Mouse (Mus musculus) C2C12 (cell line): ENCODE data around the gene Zfp683. TPM values are rescaled to one million over a fixed set of nuclear protein-coding genes. Genes with fewer than 3 reads are reported as not detected.

ENCODE experiments used
- H3K27me3 ChIP-seq: one replicate; pipeline ENCODE4 v1.6.1; 2011; ENCODE audit not compliant: control insufficient read depth, insufficient read depth, insufficient read length
- H3K36me3 ChIP-seq: one replicate; pipeline ENCODE4 v1.6.1; 2011; ENCODE audit not compliant: control insufficient read depth, insufficient read depth
- H3K4me3 ChIP-seq: one replicate; pipeline ENCODE4 v1.5.1; 2011; ENCODE audit warnings: mild to moderate bottlenecking, control low read depth; ENCODE audit not compliant: poor library complexity, insufficient read depth, severe bottlenecking
- H3K79me2 ChIP-seq: one replicate; pipeline ENCODE4 v1.6.1; 2011; ENCODE audit not compliant: control insufficient read depth, insufficient read depth
- H3K79me3 ChIP-seq: one replicate; pipeline ENCODE4 v1.6.1; 2011; ENCODE audit warnings: low read depth, control low read depth
- H3ac ChIP-seq: one replicate; pipeline ENCODE3; 2011; ENCODE audit warnings: low read depth; ENCODE audit not compliant: control insufficient read depth, insufficient read length
- CEBPB ChIP-seq: IDR thresholded peaks from one replicate; pipeline ENCODE4 v1.6.1; 2011; ENCODE audit warnings: low read depth, mild to moderate bottlenecking, control low read depth, moderate library complexity
- CTCF ChIP-seq: IDR thresholded peaks from one replicate; pipeline ENCODE4 v1.5.1; 2011; ENCODE audit not compliant: control insufficient read depth, insufficient read depth, insufficient read length
- FOSL1 ChIP-seq: IDR thresholded peaks from one replicate; pipeline ENCODE4 v1.8.0; 2011; ENCODE audit warnings: mild to moderate bottlenecking, low read length; ENCODE audit not compliant: poor library complexity, insufficient read depth, severe bottlenecking
- MAX ChIP-seq: IDR thresholded peaks from one replicate; pipeline ENCODE4 v1.6.1; 2011; ENCODE audit warnings: mild to moderate bottlenecking, control low read depth
- MYOD1 ChIP-seq: IDR thresholded peaks from one replicate; pipeline ENCODE4 v1.6.1; 2011; ENCODE audit warnings: low read depth; ENCODE audit not compliant: control insufficient read depth, insufficient read length
- MYOG ChIP-seq: IDR thresholded peaks from one replicate; pipeline ENCODE4 v1.6.1; 2011; ENCODE audit not compliant: control insufficient read depth, insufficient read length; ENCODE audit errors: extremely low read depth
- USF1 ChIP-seq: IDR thresholded peaks from one replicate; pipeline ENCODE4 v1.6.1; 2011; ENCODE audit warnings: low read depth, mild to moderate bottlenecking, control low read depth, moderate library complexity
- long read RNA-seq, 2 experiments: library from polyadenylated mRNA; unstranded; transcript quantifications; one replicate each; pipeline ENCODE4 v2.0.0; 2019 to 2020
- polyA plus RNA-seq: library from polyadenylated mRNA; unstranded; fragments of >200 nt; fragmentation: generic; extraction: Trizol; gene quantifications from one replicate; pipeline ENCODE4 v1.2.1, GENCODE M21; 2012; ENCODE audit warnings: missing spikeins

Gene Zfp683
- polyA plus RNA-seq: not detected
- long read RNA-seq, experiment 1: 0 reads
- long read RNA-seq, experiment 2: 0 reads

DNA sequence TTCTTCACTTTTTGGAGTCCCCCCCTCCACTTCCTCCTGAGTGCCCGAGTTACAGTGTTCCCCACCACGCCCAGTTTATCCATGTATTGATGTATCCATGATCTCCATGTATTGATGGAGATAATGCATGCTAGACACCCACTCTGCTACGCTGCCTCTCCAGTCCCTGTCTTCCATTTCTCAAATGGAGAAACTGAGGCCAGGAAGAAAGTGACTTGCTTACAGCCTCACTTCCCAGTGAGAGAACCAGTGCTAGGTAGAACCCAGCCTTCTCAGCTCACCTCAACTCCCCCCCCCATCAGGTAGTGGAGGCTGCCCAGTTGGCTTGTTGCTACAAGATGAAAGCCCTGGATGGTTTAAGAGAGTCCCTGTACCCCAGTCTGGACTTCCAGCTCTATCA, at the start of gene Zfp683:
Gene Zfp683 (plus strand): TSS at position 301 of the 400 bp plus-strand sequence.
- Histone ChIP-seq H3ac (no peak within 1 kb of the TSS), H3K27me3 (peaks cover 41% of the 10 kb centered on the region), H3K79me2 (no peaks in the 10 kb centered on the region), H3K36me3 (no peaks in the 10 kb centered on the region), H3K79me3 (no peaks in the 10 kb centered on the region), H3K4me3 (no peak within 1 kb of the TSS)
- no peak for TF ChIP-seq CEBPB
- no peak for TF ChIP-seq MAX

DNA sequence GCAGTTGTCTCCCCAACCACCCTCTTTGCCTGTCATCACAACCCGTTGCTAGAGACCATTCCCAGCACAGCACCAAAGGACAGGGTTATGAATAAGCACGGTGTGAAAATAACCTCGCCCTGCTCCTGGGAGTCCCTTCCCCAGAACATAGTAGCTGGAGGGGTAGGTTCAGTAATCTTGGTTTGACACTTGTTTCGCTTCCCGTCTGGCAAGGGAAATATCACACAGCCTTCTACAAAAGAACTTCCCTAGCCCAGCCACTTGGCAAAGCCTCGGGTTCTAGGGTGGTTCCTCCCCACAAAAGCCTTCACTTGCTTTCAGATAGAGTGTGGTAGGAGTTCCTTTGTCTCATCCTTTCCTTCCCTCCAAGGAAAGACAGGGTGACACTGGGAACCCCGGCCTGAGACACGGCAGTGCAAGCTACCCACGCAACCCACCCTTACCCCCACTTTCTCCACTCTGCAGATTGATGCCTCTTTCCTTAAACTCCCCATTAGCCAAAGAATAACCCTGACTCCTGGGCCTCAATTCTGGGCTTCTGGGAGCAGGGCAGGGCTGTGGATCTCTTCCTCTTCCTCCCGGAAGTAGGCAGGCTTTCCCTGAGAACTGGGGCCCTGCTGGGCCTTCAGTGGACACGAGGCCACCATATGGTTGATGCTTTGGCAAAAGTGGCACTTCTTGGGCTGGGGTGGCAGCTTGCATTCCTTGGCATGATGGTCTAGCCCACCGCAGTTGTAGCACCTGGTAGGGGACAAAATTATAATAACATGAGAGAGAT, 47.9 kb upstream of the Zfp683 start:
- TF ChIP-seq CEBPB: no peak
- TF ChIP-seq FOSL1: no peak
- Histone ChIP-seq H3K79me3 (no peaks in the 10 kb centered on the region), H3ac (no peak overlapping the region), H3K27me3 (peaks cover 27% of the 10 kb centered on the region), H3K4me3 (no peak overlapping the region), H3K79me2 (no peaks in the 10 kb centered on the region), H3K36me3 (no peaks in the 10 kb centered on the region)

DNA sequence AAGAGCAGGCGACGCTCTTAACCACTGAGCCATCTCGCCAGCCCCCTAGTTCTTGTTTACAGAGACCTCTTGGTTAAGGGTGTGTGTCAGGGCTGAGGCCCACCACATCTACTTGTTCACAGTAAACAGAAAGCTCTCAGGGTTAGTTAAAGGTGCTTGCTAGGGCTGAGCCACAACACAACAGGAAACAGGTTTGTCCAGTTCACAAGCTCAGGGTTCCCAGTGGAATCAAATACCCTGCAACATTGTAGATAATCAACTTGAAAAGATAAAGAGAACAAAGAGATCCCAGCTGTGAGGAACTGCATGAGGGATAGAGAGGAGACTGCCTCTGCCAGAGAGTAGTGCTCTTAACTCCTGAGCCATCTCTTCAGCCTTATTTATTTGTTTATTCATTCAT, 46.8 kb upstream of the Zfp683 start:
- Histone ChIP-seq H3K36me3 (no peaks in the 10 kb centered on the region), H3K79me2 (no peaks in the 10 kb centered on the region), H3K79me3 (no peaks in the 10 kb centered on the region), H3K27me3 (peaks cover 28% of the 10 kb centered on the region), H3K4me3 (no peak overlapping the region), H3ac (no peak overlapping the region)
- no peak for TF ChIP-seq USF1
- no peak for TF ChIP-seq CEBPB
- no peak for TF ChIP-seq FOSL1
- TF ChIP-seq MYOG: no peak
- TF ChIP-seq MAX: no peak
- TF ChIP-seq MYOD1: no peak
- TF ChIP-seq CTCF: no peak

DNA sequence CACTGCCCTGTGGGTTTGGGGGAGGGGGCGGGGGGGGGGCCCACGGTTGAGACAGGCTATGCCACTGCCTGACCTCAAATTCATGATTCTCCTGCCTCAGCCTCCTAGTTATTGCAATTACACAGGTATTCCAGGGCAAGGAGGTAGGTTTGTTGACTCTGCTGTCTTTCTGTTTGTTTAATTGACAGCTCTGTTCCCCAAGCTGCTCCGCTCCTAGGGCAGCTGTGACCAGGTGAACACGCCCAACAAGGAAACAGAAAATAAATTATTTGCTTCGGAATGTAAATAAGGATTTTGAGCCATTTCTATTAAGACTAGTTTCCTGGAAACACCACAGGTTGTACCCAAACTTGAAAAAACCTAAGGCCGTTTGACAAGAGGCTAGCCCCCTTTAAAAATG, 43.9 kb upstream of the Zfp683 start:
- no peak overlapping the region for H3ac ChIP-seq
- H3K79me3 ChIP-seq: no peaks in the 10 kb centered on the region
- H3K79me2 ChIP-seq: no peaks in the 10 kb centered on the region
- TF ChIP-seq FOSL1 (no peak), CTCF (no peak), CEBPB (no peak), USF1 (no peak), MYOG (no peak), MAX (no peak), MYOD1 (no peak)
- no peaks in the 10 kb centered on the region for H3K36me3 ChIP-seq
- no peak overlapping the region for H3K4me3 ChIP-seq
- H3K27me3 ChIP-seq: peaks cover 41% of the 10 kb centered on the region

DNA sequence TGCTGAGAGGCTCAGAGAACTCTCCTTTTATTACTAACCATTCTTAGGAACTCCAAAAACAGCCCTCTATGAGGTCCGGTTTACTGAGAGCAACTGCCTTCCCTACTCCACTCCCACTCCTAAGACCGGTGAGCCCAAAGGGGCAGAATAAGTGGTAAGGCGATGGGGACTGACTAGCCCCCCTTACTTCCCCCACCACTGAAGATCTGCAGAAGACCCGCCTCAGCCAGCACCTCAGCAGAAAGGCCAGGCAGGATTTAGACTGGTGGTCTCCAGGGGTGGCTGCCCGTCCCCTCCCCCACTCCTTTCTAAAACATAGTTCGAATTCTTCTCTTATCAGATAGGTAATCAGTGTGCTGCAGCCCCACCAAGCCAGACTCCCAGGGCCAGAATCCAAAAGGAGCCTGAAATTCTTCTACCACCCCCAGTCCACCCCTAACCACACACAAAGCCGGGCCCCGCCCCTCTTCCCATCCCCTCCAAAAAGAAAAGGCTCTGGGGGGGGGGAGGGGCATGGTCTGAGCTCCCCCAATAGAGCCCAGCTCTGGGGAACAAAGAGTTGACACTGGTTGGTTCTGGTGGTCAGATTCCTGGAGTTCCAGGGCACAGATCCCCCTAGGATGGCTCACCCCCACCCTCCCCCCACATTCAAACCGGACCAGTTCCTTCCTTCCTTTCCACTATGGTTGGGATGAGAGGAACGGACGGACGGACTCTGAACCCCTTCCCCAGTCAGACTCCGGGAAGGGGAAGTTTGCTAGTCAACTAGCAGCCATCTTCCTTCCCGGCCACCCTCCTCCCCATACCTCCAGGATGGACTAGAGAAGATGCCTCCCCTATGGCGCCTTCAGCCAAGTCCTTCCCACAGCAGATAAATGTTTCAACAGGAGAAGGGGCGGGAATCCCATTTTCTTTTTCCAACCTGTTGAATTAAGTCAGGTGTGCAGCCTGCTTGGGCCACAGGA, 41.9 kb upstream of the Zfp683 start:
- TF ChIP-seq MYOD1 (no peak), MYOG (no peak), MAX (no peak), CEBPB (no peak), CTCF (no peak), USF1 (no peak), FOSL1 (no peak)
- H3K4me3 ChIP-seq: no peak overlapping the region
- H3K79me3 ChIP-seq: no peaks in the 10 kb centered on the region
- no peak overlapping the region for H3ac ChIP-seq
- no peaks in the 10 kb centered on the region for H3K79me2 ChIP-seq
- no peaks in the 10 kb centered on the region for H3K36me3 ChIP-seq
- peaks cover 40% of the 10 kb centered on the region for H3K27me3 ChIP-seq

DNA sequence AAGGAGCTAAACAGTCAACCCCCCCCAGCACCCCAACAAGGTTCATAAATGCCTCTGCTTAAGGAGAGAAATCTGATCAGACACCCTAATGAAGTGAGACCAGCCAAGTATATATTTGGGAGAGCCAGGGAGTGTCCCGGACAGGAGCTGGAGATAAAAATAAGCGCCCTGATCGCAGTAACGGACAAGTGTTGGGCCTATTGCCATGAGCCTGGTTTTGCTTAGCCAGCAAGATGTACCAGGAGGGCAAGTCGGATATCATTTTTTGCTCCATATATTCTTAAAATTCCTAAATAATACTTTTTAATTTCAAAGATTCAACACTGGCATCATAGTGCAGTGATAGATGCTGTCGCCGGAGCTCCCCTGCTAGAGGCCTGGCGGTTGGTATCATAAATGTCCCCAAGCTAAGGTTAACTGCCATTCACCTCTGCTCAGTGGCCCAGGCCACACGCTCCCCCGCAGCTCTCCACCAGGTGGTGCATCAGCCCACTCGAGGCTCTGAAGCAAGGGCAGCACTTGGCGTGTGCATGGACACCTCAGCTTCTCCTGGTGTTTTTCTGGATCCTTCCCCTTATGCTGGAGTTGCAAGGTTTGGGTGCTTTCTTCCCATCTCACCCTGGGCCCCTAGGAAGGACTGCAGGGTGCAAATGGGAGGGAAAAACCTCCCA, 40.6 kb upstream of the Zfp683 start:
- no peak overlapping the region for H3K4me3 ChIP-seq
- H3ac ChIP-seq: no peak overlapping the region
- peaks cover 49% of the 10 kb centered on the region for H3K27me3 ChIP-seq
- no peaks in the 10 kb centered on the region for H3K79me3 ChIP-seq
- H3K79me2 ChIP-seq: no peaks in the 10 kb centered on the region
- H3K36me3 ChIP-seq: no peaks in the 10 kb centered on the region
- peak; percentile 42 for TF ChIP-seq CTCF
- no peak for TF ChIP-seq USF1
